Mouse (Mus musculus): ENCODE data around the gene Mast3.

Gene Mast3

DNA sequence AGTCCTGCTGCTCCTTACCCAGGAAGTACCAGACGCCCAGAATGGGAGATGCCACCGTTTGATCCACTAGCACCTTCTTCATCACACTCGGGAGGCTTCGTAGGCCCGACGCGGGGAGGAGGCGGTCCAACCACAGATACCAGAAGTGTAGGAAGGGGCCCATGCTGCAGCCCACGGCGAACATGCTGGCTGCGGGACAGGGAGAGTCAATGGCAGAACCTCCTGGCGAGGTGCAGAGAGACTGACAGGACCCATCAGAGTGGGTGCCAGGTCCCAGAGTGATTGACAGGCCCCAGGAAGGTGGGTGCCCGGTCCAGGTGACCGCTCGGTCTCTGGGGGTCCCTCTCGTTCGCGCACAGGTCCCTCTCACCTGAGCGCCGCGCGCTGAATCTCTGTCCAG, 44.5 kb downstream of the Mast3 start:
- DNase-seq (ENCODE audit: low spot score), result peak; percentile 43

- DNase-seq (ENCODE audit: low spot score), result peak; percentile 77
These were observed 46.0 kb downstream of the Mast3 start for GRCm38 (mm10) chr8:70758616-70759561.

DNA sequence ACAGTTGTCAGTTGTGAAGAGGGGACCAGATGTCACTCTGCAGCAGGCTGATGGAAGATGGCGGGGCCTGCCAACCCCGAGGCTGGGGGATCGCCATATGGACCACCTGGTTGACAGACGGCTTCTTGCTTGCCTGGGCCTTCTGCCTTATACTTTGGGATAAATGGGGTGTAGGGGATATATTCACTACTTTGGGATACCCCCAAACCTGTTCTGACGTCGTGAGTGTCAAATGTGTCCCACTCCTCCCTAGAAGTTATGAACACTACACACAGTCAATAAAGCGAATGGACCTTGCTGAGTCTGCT, 46.6 kb downstream of the Mast3 start:
- DNase-seq (ENCODE audit: low spot score), result no peak

DNA sequence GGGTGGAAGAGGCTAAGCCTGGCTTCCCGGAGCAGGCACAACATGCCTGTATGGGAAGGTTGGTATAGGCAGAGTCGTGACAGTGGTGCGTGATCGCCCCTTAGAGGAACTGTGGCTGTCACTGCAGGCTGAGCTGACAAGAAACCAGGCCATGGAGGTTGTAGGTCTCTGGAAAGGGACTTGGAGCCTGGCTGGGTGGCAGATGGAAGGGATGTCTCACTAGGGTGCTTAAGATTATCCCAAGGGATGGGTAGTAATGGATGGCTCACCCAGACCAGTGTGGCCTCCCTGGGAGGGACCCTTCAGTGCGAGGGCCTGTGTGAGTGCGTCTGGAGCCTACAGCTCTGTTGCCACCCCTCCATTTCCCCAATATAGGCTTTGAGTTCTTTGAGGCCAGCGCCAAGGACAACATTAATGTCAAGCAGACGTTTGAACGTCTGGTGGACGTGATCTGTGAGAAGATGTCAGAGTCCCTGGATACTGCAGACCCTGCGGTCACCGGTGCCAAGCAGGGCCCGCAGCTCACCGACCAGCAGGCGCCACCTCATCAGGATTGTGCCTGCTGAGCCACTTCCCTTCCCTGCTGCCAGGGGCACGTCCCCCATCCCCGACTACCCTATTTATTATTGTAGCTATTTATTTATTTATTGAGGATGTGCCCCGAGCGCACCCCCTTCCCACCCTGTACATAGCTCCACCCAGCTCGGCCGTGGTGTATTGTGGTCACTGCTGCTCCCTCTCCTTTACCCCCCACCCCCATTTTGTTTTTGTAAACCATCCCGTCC, 47.1 kb downstream of the Mast3 start:
- DNase-seq (ENCODE audit: low spot score), result peak; percentile 81

- DNase-seq (ENCODE audit: low spot score), result no peak
These were observed 48.3 kb downstream of the Mast3 start for GRCm38 (mm10) chr8:70756476-70757040.

GRCm38 (mm10) chr8:70755661-70756475, 49.0 kb downstream of the Mast3 start:
- DNase-seq (ENCODE audit: low spot score), result no peak

DNA sequence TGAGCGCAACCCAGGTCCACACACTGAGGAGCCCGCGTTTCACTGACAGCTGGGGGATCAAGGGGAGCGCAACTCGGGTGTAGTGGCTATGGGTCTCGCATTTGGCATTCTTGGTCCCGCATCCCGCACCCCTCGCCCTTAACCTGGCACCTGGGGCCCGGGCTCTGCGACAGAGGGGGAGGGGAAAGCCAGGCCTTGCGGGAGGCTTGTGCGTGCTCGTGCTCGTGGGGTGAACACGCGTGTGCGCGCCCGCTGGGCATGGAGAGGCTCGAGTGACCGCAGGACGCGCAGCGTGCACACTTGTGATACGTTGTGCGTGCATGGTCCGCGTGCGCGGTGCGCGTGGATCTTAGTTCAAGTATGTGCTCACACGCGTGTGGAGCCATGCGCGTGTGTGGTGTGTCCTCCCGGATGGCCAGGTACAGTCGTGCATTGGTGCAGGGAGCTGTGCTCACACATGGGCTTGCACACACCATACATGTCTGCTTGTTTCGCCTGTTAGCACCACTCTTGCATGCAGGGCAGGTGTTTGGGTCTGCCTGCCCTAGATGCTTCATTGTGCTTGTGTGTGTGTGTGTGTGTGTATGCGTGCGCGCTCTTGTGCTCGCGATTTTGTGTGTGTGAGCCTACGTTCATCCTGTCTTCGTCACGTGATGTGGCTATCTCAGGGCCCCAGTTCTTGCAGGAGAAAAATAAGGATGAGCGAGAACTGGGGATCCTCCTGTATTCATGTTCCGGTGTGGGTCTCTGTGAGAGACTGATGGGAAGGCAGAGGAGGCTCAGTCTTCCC, 49.8 kb downstream of the Mast3 start:
- DNase-seq (ENCODE audit: low spot score), result peak; percentile 46

DNA sequence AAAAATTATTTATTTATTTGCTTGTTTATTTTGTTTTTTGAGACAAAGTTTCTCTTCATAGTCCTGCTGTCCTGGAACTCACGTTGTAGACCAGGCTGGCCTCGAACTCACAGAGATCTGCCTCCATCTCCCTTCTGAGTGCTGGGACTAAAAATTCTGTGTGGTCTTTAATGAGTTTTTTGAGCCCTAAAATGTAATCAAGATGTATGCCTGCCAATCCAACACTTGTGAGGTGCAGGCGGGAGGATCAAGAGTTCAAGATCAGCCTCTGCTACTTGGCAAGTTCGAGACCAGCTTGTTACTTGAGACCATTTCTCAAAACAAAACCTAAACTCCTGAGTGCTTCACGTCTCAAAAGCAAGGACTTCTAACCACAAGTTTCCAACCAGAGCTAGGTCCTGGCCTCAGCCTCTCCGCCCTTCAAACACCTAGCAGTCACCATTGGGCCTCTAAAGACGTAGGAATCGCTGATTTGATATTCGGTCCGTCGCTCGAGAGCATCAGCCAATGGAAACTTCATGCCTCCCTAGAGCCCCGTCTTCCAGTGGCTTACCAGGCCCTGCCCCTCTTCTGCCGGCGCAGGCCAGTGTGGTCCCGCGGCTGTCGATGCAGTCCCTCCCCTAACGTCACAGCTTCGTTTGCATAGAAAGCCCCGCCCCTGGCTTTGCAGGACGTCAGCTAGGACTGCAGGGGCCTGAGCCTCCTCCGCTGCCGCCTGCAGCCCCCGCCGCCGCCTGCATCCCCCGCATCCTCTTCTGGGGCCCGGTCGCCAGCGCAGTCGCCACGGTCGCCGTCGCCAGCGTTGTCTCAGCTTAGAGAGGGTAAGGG, 50.6 kb downstream of the Mast3 start, which contains the start of gene Rab3a:
Gene Rab3a, plus strand, starts transcription at position 637 of the 828 bp plus-strand sequence.
- peak; percentile 99 for DNase-seq (ENCODE audit: low spot score)

- peak; percentile 86 for DNase-seq (ENCODE audit: low spot score)
These were observed 51.7 kb downstream of the Mast3 start for GRCm38 (mm10) chr8:70753151-70753550.

- DNase-seq (ENCODE audit: low spot score), result peak; percentile 86
These were observed 52.7 kb downstream of the Mast3 start for GRCm38 (mm10) chr8:70752000-70752764.

- DNase-seq (ENCODE audit: low spot score), result no peak
These were observed 54.6 kb downstream of the Mast3 start for GRCm38 (mm10) chr8:70750128-70750680.

GRCm38 (mm10) chr8:70749097-70749674, 55.7 kb downstream of the Mast3 start:
- DNase-seq (ENCODE audit: low spot score), result no peak

DNA sequence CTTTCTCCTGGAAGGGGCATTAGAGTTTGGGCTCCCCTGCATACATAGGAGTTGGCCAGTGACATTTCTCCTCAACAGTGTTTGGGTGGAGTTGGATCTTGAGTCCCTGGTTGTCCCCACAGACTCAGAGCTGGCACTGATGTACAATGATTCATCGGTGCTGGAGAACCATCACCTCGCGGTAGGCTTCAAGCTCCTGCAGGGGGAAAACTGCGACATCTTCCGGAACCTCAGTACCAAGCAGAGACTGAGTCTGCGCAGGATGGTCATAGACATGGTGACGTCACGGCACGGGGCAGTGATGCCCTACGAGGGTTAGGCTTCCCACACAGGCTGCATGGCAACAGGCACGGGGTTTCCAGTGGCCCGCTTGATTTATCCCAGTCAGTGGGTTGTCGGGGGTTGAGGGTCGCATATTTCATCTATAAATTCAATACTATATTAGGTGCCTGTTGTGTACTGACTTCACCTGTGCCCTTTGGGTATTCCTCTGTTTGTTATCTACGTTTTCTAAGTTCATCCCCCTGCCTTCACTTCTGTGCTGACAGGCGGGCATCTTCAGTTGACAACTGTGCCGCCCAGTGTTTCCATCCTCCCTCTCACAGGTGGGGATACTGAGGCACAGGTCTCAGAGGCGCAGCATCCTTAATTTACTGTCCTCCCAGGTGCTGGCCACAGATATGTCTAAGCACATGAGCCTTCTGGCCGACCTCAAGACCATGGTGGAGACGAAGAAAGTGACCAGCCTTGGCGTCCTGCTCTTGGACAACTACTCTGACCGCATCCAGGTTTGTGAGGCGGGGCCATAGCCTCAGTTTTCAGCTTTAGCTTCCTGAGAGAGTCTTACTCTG, 56.4 kb downstream of the Mast3 start:
- DNase-seq (ENCODE audit: low spot score), result no peak

DNA sequence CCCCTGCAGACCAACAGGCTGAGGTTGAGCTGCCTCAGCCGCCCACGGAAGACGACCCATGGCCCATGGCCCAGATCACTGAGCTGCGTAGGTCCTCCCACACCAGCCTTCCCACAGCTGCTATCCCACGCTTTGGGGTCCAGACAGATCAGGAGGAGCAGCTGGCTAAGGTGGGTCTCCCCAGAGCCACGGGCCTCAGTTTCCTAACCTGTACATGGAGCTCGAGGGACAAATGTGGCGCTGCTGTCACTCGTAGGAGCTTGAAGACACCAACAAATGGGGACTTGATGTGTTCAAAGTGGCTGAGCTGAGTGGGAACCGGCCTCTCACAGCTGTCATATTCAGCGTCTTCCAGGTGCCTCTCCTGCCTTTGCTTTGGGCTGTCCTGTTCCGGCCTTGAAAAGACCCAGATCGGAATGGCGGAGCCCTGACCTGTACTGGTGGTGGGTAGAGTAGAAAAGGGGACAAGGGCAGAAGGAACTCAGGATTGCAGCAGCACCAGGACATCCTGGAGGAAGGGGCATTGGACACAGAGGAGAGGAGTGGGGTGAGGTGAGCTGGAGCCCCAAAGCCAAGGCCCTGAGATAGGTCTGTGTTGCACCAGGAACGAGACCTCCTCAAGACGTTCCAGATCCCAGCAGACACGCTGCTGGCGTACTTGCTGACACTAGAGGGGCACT, 57.5 kb downstream of the Mast3 start:
- no peak for DNase-seq (ENCODE audit: low spot score)

- no peak for DNase-seq (ENCODE audit: low spot score)
These were observed 58.2 kb downstream of the Mast3 start for GRCm38 (mm10) chr8:70746676-70747075.

- DNase-seq (ENCODE audit: low spot score), result no peak
These were observed 59.1 kb downstream of the Mast3 start for GRCm38 (mm10) chr8:70745691-70746220.

DNA sequence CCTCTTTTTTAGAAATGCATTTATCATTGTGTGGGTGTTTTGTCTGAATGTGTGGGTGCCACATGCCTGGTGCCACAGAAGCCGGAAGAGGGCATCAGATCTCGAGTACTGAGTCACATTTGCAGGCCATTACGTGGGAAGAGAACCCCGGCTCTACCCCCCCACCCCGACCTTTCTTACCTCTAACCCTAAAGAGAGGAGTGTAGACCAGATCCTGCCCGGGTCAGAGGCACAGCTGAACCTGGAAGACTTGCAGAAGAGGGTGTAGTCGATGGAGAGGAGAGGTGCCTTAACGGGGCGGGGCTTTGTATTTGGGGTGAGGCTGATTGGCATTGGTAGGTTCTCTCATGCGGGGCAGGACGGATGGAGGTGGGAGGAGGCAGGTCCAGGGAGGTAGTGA, 60.0 kb downstream of the Mast3 start:
- DNase-seq (ENCODE audit: low spot score), result no peak
